Mouse (Mus musculus) olfactory bulb, adult 2 months (tissue): Measurements from ENCODE around the gene Cmtr2.

Experiments
- CTCF ChIP-seq: fragments of 200-500 bp; IDR thresholded peaks from 2 replicates; pipeline ENCODE4 v1.5.1; 2012; ENCODE audit warnings: low read depth, mild to moderate bottlenecking, low read length, moderate library complexity; ENCODE audit not compliant: insufficient read depth
- POLR2A ChIP-seq: fragments of 200-500 bp; IDR thresholded peaks from 2 replicates; pipeline ENCODE4 v1.6.1; 2012; ENCODE audit warnings: mild to moderate bottlenecking, low read depth, low read length, moderate library complexity; ENCODE audit not compliant: insufficient read depth

GRCm38 (mm10) chr8:110267268-110267667 is 51.8 kb downstream of the Cmtr2 start:
- TF ChIP-seq POLR2A (no peak), CTCF (no peak)
